Mouse (Mus musculus) urinary bladder, adult 18-20 months (tissue): Measurements from ENCODE around the gene Ppp2r3d.
"Not testable (repeated sequence)": the region's sequence is repeated elsewhere in the genome, so short reads cannot be mapped to it uniquely, and the experiment has no call there.

Experiments used
- DNase-seq, 2 experiments: peaks; one replicate each; pipeline ENCODE4 v3.0.0; 2022; ENCODE audit warnings: low spot score in 2 of 2, mixed read lengths in 2 of 2

Gene Ppp2r3d

DNA sequence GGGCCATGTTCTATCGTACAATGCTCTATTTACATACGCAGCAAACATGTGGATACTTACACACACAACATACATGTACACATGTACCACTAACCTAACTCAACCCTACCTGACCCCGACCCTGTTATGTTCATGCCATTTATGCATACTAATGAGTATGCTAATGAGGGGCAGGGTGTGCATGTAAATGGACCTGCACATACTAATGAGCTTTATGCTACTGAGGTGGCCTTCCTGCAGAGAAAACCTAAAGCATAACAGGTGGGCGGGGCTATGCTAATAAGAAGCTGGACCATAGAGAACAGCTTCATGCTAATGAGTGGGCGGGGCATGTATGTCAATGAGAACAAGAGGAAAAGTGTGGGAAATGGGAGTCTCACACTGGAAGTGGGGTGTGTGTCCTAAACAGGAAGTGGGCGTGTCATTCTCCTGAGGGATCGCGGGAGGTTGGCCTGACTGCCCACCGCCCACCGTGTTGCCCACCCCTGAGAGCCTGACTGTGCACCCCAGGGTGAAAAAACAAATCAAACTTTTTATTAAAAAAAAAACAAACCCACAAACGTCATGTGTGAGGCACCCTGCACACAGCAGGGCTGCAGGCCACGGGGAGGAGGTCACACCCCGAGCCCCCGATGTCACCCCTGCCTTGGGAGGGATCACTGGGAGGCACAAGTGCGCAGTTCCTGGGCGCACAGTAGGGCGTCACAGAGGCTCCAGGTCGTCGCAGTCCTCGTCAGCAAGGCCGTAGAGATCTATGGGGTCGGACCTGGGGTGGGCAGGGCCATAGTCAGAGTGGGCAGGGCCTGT is at the start of gene Ppp2r3d:
Gene Ppp2r3d, minus strand, starts transcription at position 803 of the 807 bp plus-strand sequence.
- DNase-seq = no peak

DNA sequence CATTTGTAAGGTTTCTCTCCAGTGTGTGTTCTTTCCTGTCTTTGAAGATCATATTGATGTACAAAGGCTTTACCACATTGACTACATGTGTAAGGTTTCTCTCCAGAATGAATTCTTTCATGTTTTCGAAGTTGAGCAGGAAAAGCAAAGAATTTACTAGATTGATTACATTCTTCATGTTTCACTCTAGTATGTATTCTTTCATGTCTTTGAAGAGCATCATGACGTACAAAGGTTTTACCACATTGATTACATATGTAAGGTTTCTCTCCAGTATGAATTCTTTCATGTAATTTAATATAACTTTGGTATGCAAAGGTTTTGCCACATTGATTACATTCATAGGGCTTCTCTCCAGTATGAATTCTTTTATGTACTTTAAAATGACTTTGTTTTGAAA is 17.0 kb upstream of the Ppp2r3d start, which contains the start of gene Gm21836:
Gene Gm21836, minus strand, starts transcription at position 101 of the 400 bp plus-strand sequence.
- not testable (repeated sequence) for DNase-seq

DNA sequence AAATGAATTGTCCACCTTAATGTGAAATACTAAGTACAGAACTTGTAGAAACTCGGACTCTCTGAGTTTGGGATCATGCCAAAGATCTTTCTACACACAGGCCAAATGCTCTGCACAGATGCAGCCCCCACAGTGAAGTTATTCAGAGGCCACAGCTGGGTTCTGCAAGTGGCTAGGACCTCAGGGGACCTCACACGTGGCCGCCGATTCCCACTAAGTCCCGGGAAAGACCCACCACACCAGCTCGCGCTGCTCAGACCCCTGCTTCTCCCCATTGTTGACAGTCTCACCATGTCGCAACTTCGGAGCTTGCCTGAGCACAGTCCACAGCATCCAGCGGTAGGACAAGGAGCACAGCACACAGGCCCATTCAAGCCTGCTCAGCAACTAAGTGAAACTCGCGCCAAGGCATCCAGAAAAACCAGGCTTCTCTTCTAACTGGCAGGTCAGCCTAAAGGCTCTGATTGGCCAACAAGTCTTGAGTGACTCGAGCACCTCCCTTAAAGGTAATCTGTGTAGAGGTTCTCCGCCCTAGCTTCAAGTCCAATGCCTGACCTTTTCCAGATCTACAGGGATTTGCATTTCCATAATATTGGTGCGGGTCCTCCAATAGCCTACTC is 3.8 kb upstream of the Ppp2r3d start:
- DNase-seq = peak in 1 of 2 experiments; percentile 7

DNA sequence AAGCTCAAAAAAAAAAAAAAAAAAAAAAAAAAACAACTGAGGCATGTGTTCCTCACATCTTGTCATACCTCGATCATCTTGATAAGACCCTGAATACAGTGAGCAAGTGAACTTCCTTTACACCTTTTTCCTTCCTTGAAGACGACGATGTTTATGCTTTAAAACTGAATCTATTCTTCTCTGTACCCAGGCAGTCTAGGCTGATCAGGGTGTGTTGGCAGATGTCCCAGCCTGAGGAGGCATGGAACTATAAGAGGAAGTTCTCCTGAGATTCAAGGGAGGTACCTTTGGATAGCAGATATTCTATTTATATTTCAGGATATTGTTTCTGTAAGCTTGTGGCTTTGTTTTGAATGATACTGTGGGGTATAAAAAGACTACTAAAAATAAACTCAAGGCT is 1.4 kb upstream of the Ppp2r3d start:
- no peak for DNase-seq

DNA sequence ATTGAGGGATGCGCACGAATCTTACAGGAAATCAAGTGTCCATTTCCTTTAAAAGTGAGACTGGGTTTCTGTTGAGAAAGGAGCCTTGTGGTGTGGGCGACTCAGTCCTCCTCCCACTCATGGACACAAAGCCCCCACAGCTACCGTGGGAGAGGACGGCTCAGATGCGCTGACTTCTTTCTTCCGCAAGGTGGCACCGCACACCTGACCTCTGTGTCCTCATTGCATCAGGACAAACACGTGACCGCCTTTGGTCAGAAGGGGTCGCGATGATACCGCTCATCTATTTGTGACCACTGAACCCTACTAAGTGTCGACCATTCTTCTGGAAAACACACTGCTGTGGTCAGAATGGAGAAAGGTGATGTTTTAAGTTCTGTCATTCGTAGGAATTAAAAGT is 1.0 kb downstream of the Ppp2r3d start:
- no peak for DNase-seq

DNA sequence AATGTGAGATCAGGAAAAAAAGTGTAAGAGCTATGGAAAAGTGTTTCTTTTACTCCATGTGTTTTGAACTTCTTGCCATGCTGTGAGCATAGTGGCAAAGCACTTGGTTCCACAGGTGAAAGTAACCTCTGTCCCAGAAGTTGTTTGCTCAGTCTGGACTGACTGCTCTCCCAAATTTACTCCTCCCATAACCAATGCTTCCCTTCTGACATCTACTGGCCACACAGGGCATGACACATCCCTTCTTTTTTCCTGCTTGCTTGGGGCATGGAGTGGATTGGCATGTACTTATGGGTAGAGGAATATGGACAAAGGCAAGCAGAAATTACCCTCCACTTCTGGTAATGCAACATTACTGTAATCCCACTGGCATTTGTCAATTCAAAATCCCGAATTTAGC is 20.1 kb downstream of the Ppp2r3d start:
- peak; percentile 39 to 61 for DNase-seq

DNA sequence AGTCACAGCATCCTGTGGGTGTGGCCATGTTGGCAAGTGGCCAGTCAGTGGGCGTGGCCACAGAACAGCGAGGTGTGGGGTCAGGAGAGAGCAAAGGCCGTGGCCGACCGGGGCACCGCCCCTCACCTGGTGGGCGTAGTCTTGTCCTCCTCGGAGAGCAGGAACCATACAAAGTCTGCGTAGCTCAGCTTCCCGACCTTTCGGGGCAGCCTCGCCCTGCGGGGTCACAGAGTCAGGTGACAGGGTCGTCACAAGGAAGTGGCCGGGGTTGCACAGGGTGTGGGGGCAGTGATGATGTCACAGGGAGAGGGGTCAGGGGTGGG is 34.2 kb downstream of the Ppp2r3d start:
- no peak for DNase-seq

DNA sequence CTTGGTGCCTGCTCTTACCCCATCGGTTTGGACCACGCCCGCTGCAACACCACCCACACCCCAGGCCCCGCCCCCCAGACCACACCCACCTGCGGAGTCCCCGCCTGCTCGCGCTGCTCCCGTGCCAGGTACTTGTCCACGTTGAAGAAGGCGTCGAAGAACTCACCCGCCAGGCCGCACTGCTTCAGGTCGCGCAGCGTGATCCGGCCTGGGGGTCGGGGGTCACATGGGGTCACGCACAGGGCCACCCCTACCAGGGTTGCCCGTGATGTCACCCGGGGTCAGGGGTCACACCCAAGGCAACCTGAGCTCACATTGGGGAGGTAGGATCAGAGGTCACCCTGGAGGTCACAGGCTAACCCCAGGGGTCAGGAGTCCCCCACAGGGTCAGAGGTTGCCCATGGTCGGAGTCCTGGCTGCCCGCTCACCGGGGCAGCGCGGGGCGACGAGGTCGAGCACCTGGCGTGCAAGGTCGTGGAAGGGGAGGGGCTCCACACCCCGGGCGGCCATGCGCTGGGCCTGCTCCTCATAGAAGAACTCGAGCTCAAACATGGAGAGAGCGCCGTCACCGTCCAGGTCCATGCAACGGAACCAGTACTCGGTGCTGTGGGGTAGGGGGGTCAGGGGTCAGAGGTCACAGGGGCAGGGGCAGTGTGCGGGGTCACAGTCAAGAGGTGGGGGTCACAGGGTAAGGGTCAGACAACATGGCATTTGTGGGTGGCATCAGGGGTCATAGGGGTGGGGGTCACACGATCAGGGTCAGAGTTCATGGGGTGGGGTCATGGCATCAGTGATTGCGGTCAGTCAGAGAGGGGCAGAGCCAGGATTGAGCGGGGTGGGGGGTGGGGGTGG is 34.8 kb downstream of the Ppp2r3d start:
- DNase-seq = no peak

DNA sequence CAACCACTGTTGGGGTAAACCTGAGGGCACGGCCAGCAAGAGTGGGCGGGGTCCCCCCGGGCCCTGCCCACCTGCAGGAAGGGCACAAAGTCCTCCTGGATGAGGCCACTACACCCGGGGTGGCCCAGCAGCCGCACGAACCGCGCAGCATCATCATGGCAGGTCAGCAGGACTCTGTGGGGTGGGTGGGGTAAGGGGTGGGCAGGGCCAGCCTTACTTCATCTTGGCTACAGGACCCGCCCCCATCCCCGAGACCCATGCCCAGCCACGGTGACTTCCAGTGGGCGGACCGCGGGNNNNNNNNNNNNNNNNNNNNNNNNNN is 36.0 kb downstream of the Ppp2r3d start:
- DNase-seq = peak in 1 of 2 experiments; percentile 8

DNA sequence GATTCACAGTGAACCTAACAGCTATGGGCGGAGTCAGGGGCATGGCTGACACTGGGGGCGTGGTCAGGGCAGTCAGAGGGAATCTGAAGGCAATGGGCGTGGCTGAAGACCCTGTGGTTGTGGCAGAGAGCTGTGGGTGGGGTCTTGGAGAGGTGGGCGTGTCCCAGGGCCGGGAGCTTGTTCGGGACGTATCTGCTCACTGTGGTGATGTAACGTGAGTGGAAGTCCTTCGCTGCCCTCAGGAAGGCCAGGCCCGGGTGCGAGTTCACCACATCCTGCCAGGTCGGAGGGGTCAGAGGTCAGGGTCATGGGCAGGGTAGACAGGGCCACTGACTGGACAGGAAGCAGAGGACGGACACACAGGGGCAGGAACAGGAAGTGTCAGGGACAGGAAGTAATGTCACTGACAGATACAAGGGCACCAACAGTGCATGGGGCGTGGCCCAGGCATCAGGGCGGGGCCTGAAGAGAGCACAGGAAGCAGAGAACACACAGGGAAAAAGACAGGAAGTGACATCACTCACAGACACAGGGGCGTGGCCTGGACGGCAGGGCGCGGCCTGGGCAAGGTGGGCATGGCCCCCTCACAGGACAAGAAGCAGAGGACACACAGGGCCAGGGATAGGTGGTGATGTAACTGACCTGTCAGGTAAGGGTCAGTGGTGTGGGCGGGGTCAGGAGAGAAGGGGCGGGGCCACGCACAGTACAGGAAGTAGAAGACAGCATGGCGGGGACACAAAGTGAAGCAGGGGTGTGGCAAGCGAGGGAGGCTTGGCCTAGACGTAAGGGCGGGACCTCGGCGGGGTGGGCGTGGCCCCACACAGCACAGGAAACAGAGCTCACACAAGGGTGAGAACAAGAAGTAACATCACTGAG is 36.6 kb downstream of the Ppp2r3d start:
- peak in 1 of 2 experiments; percentile 13 for DNase-seq

DNA sequence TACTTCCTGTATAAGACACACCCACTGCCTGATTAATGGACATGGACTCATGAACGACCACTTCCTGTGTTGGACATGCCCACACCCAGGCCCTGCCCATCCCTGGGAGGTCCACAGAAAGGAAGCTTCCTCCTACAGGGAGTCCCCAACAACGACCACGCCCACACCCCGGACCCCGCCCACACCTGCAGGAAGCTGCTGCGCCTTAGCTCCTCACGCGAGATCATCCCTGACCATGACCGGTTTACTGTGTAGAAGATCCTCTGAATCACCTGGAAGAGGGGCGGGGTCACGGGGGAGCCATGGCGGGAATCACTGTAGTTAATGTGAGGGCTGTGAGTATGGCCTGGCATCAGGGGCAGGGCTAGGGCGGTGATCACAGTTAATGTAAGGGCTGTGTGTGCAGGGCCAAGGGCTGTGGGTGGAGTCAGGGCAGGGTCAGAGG is 37.3 kb downstream of the Ppp2r3d start:
- no peak for DNase-seq

DNA sequence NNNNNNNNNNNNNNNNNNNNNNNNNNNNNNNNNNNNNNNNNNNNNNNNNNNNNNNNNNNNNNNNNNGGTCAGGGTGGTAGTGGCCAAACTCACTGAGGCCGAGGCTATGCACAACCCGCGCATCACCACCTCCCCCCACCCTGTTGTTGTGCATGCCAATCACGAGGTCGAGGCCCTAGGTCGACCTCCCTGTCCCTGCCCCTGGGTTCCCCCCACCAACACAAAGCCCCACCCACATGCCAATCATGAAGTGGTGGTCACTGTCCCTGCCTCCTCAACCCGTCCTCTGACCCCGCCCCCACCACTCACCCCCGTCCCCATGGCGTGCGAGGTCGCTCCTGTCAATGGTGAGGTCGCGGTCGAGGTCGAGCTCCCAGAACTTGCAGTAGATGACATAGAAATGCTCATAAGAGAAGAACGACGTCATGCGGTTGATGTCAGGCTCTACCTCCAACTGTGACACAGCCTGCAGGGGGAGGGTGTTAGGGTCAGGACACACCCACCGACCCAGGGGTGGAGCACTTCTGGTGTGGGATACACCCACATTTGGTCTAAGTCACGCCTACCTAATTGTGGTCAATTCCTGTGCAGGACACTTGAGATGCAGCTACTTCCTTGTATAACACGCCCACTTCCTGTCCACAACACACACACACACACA is 37.9 kb downstream of the Ppp2r3d start:
- no peak for DNase-seq

DNA sequence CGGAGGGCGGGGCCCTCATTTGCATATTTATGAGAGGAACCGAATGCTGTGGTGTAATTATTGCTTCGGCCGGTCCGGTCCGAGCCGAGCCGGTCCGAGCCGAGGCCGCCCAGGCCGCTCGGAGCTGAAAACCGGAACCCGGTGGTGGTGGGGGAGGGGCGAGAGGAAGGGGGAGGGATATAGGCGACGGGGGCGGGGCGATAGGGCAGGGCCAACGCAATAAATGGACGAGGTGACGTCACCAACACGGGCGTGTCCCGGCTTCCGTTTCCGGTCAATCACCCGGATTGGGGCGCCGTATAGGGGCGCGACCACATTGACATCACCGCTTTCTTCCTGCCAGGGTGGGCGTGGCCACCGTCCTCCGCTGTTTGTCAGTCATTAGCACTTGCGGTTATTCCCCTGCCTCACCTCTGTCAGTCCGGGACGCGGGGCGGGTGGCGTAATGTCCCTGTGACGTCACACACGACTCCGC is 51.2 kb downstream of the Ppp2r3d start:
- peak; percentile 89 to 91 for DNase-seq

DNA sequence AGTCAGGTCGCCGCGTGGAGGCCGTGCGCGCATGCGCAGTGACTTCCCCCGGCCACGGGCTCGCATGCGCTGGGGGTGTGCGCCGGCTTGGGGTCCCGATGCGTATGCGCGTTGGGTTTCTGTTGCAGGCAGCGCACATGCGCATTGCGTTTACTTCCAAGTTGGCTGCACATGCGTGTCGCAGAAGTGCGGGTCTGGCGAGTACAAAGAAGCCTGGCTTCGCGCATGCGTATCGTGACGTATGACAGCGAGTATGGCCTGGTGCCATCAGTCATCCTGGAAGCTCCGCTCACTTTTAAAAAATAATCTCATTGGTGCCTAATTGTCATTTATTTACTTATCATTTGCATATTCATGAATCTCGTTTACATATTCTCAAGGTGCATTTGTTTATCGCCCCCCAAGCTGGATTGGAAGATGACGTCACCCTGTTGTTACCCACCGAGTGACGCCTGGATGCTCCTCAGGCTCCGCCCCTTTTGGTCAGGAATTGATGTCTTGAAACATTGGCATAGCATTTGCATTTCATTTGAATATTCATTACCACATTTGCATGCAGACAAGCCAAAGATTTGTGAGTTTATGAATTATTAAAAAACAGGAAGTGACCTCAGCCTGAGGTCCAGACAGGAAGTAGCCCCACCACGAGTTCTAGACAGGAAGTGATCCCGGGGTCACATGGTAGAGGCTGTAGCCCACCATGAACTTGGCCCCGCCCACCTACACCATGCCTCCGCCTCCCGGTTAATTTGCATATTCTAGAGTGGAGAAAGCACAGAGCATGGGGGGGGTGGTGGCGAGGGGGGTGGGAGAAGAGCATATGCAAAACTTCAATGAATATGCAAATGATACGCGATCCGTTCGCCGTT is 51.9 kb downstream of the Ppp2r3d start:
- peak; percentile 89 to 99 for DNase-seq

DNA sequence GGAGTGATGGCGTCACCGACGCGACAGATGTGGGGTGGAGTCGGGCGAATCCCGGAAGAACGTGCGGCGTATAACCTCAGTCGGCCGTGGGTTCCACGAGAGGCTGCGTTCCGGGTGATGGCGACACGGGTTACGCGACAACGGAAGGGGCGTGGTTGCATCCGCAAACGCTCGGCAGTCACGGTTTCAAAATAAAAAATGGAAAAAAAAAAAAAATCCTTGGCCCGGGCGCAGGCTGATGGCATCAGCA is 52.5 kb downstream of the Ppp2r3d start:
- no peak for DNase-seq

DNA sequence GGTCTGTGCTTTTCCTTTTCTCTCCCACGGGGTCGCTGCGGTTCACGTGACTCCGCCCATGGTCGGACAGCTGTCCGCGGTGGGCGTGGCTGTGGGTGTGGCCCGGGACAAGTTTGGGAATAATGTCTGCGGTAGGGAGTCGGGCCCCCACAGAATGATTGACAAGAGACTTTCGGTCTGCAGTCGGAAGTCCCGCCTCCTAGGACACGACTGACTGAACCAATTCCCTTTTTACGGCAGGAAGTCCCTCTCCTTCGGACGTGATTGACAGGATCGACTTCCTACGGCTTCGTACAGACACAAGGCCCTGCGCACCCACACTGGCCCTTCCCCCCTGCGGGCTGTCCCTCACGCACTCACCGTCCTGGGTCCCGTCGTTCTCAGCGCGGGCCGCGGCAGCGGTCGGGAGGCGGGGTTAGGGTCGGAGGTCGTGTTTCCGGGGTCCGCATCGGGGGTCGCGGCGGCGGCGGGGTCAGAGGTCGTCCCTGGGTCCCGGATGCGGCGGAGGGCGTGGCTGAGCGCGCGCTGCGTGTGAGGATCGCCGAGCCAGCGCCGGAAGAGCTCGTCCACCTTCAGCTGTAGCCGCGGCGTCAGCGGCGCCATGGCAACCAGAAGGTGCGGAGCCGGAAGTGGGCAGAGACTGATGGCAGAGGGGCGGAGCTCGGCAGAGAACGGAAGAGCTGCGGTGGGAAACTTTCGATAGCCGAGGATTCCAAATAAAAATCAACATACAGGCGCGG is 53.0 kb downstream of the Ppp2r3d start:
- peak; percentile 95 for DNase-seq

DNA sequence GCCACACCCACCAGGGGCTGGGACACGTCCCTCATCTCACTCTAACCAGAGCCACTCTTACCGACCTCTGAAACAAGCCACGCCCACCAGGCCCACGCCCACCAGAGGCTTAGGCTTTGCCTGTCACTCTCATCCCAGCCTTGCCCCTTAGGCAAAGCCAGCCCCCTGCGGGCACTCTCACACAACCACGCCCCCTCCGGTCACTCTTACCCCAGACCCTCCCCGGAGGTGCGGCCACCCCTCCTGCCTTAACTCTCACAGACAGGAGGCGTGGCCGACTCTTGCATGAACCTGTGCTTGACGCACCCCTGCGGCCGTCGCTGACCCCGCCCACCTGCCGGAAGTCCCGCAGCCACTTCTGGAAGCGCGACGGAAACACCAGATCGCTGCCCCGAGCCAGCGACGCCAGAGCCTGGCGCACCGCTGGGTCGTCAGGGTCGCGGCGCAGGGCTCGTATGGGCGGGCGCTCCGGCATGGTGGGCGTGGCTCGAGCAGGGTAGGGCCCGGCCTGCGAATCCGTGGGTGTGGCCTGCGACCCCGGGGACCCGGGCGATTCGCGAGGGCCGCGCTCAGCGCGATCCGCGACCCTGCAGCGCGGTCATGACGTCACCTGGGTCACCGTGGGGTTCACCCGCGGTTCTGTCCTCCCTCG is 53.7 kb downstream of the Ppp2r3d start:
- DNase-seq = peak; percentile 95 to 98

DNA sequence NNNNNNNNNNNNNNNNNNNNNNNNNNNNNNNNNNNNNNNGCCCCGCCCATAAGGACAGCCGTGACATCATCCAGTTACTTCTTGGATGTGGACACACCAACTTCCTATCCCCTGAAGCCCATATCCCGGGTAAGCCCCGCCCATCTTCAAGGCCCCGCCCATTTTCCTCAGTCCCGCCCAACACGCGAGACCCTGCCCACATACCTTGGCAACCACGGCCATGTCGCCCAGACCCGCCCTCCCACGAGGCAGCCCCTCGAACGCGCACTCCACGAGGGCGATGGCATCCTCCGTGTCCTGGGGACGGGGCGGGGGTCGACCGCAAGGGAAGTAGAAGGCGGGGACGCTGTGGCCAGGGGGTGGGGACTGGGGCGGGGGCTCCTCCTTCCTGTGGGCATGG is 54.3 kb downstream of the Ppp2r3d start:
- DNase-seq = peak; percentile 69 to 73

DNA sequence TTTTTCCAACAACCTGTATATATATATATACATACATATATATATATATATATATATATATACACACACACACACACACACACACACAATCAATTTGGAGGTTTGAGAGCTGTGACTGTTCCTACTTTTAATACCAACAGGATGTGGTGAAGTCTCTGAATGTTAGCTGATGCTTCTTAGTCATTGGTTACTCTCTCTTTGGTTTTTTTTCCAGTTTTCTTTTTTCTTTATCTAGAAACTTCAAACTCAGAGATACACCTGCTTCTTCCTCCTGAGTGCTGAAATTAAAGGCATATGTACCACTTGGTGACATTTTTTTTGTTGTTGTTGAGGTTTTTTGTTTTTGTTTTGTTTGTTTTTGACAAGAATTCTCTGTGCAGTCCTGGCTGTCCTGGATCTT is 63.8 kb downstream of the Ppp2r3d start:
- no peak for DNase-seq
